Mouse (Mus musculus) stomach, postnatal 0 days (tissue): ENCODE measurements at regions not wholly inside any gene's neighbourhood (a gene's known extent, or its start where the extent isn't known, plus 50 kb on each side); places are given as distances from the start of the nearest gene placed in this dataset.

Source experiments
- ATAC-seq: fragments of 200-750 bp; cut with Nextera tagmentation; 2 replicates; pipeline ENCODE4 v1.8.0; 2017; ENCODE audit not compliant: low FRiP score, low TSS enrichment
- DNase-seq: peaks from one replicate; pipeline ENCODE4 v3.0.0-alpha.2; 2016; ENCODE audit warnings: low spot score
- H3K27ac ChIP-seq: fragments of 300-500 bp; sonication (generic); replicated peaks from 2 replicates; pipeline ENCODE4 v1.5.1; 2014; ENCODE audit warnings: mild to moderate bottlenecking, control low read depth
- H3K27me3 ChIP-seq: fragments of 300-500 bp; sonication (generic); 2 replicates; pipeline ENCODE4 v1.6.1; 2014; ENCODE audit warnings: low read length; ENCODE audit not compliant: control insufficient read depth, insufficient read depth
- H3K36me3 ChIP-seq: fragments of 300-500 bp; sonication (generic); 2 replicates; pipeline ENCODE4 v1.6.1; 2014; ENCODE audit warnings: low read length, mixed read lengths; ENCODE audit not compliant: control insufficient read depth, insufficient read depth
- H3K4me1 ChIP-seq: fragments of 300-500 bp; sonication (generic); replicated peaks from 2 replicates; pipeline ENCODE4 v1.6.1; 2014; ENCODE audit warnings: antibody characterized with exemption; ENCODE audit not compliant: control insufficient read depth, insufficient read depth
- H3K4me2 ChIP-seq: fragments of 300-500 bp; sonication (generic); replicated peaks from 2 replicates; pipeline ENCODE4 v1.6.1; 2014; ENCODE audit warnings: low read depth, mild to moderate bottlenecking, control low read depth, moderate library complexity
- H3K4me3 ChIP-seq: fragments of 300-500 bp; sonication (generic); 2 replicates; pipeline ENCODE4 v1.5.1; 2014; ENCODE audit warnings: low read depth, low read length, control low read depth
- H3K9ac ChIP-seq: fragments of 300-500 bp; sonication (generic); 2 replicates; pipeline ENCODE4 v1.6.1; 2014; ENCODE audit warnings: mild to moderate bottlenecking, low read length, control low read depth, mixed read lengths
- H3K9me3 ChIP-seq: fragments of 300-500 bp; sonication (generic); 2 replicates; pipeline ENCODE4 v1.6.1; 2016; ENCODE audit warnings: low read length; ENCODE audit not compliant: control insufficient read depth
- CTCF ChIP-seq: IDR thresholded peaks from 2 replicates; pipeline ENCODE4 v1.5.1; 2016; ENCODE audit warnings: antibody characterized with exemption, low read depth, mild to moderate bottlenecking, moderate library complexity
- EP300 ChIP-seq: optimal IDR thresholded peaks from 2 replicates; pipeline ENCODE3; 2016; ENCODE audit warnings: antibody characterized with exemption
- WGBS: fragments of 180-500 bp; shearing (Covaris S2); extraction: QIAGEN DNeasy Blood & Tissue Kit; methylation state at CpG from one replicate; pipeline ENCODE4 v1.1.7; 2014; 5-methylcytosine and 5-hydroxymethylcytosine counted together

DNA sequence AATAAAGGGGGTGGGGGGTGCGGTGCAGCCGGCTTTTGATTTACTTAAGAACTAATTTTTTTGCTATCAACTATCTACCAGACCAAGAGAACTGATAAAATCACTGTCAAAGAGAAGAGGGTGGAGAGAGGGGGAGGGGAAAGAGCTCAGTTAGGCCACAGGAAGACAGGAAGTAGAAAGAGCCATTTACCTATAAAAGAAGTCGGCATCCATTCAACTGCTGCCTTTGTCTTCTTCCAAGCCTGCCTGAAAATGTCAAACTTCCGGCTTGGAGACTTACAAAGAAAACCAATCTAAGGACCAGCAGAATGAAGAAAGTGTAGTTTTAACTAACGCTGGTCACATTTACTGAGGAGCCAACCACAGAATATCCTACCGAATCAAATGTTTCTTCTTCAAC lies 562.4 kb downstream of the Nebl start:
- no peak for ATAC-seq
- WGBS: 92% methylated on average over 6 of the region's 6 CpGs

GRCm38 (mm10) chr2:17165016-17165415 lies 566.2 kb downstream of the Nebl start:
- no peak for ATAC-seq
- WGBS: 50% methylated on average over 2 of the region's 2 CpGs
- H3K36me3 ChIP-seq: no peaks in the 10 kb centered on the region

More for the DNA sequence above, 562.4 kb downstream of the Nebl start:
- Histone ChIP-seq H3K9me3 (no peaks in the 10 kb centered on the region), H3K4me2 (no peak overlapping the region), H3K27me3 (no peaks in the 10 kb centered on the region), H3K36me3 (no peaks in the 10 kb centered on the region), H3K27ac (no peak overlapping the region), H3K4me1 (no peaks in the 10 kb centered on the region), H3K9ac (no peak overlapping the region), H3K4me3 (no peak overlapping the region)
- DNase-seq: no peak
- TF ChIP-seq CTCF: no peak
- TF ChIP-seq EP300: no peak

DNA sequence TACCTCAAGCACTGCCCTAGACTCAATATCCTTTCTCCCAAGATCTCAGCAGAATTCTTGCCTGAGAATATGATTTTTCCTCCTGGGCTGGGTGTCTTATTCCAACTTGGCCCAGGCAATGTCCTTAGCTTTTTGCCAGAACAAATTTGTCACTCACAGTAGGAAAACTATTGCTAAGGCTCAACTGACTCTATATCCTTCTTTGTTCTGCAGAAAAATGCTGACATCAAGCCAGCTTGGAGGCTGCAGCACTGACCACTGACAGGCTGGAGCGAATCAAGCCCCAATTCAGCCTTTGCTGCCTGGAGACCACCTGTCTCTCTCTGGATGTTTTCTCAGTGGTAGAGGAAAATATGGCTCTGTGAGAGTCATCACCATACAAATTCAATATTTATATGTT lies 572.8 kb downstream of the Nebl start:
- H3K27me3 ChIP-seq: no peaks in the 10 kb centered on the region
- whole genome bisulfite sequencing: 73% methylated on average over 1 of the region's 1 CpGs
- no peak for ATAC-seq
- no peaks in the 10 kb centered on the region for H3K4me1 ChIP-seq
- H3K9ac ChIP-seq: no peak overlapping the region
- TF ChIP-seq CTCF: no peak
- TF ChIP-seq EP300: no peak
- H3K27ac ChIP-seq: no peak overlapping the region
- no peak overlapping the region for H3K4me3 ChIP-seq
- no peak overlapping the region for H3K4me2 ChIP-seq
- H3K36me3 ChIP-seq: no peaks in the 10 kb centered on the region
- no peaks in the 10 kb centered on the region for H3K9me3 ChIP-seq
- no peak for DNase-seq

More at GRCm38 (mm10) chr2:17165016-17165415, 566.2 kb downstream of the Nebl start:
- no peak for DNase-seq
- no peaks in the 10 kb centered on the region for H3K9me3 ChIP-seq
- no peak overlapping the region for H3K27ac ChIP-seq
- no peaks in the 10 kb centered on the region for H3K27me3 ChIP-seq
- H3K4me2 ChIP-seq: no peak overlapping the region
- TF ChIP-seq CTCF: no peak
- TF ChIP-seq EP300: no peak
- H3K4me1 ChIP-seq: no peaks in the 10 kb centered on the region
- H3K9ac ChIP-seq: no peak overlapping the region
- H3K4me3 ChIP-seq: no peak overlapping the region

DNA sequence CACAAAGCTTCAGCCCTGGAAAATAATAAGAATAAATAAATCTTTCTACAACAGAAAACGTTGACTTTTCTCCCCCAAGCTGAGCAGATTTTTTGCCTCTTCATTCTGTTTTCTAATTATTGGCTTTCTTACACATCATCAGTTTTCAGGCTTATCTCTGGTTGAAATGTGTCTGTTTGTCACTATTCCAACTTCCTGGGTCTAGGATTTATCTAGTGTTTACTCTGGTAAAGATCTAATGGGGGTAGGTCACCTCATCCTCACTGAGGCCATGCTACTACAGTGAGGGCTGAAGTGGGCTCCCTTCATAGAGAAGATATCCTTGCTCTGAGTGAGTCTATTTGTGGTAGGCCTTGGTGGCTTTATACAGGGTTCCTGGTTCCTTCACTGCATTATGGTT lies 573.9 kb downstream of the Nebl start:
- H3K4me1 ChIP-seq: no peaks in the 10 kb centered on the region
- H3K27ac ChIP-seq: no peak overlapping the region
- H3K4me2 ChIP-seq: no peak overlapping the region
- no peaks in the 10 kb centered on the region for H3K36me3 ChIP-seq
- DNase-seq (no peak), ATAC-seq (no peak)
- TF ChIP-seq EP300: no peak
- TF ChIP-seq CTCF: no peak
- no peak overlapping the region for H3K9ac ChIP-seq
- no peaks in the 10 kb centered on the region for H3K27me3 ChIP-seq
- no peaks in the 10 kb centered on the region for H3K9me3 ChIP-seq
- H3K4me3 ChIP-seq: no peak overlapping the region
- 27% methylated on average over 1 of the region's 1 CpGs for WGBS

DNA sequence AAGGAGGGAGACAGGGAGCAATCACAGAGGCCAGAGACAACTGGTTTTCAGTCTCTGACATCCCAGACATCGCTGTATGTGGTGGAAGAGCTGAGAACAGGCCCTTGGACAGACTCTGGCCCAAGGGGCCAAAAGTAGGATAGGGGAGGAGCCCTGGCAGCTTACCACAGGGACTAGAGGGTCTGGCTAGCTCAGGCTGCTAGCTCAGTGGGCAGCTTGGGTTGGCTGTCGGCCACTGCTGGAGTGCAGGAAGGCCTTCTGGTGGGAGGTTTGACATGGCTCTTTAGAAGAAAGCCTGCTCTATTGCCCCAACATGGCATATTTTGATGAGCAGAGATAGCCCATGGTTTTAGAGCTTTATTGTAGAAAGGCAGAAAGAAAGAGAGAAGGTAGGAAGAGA lies 575.7 kb downstream of the Nebl start:
- Histone ChIP-seq H3K4me1 (no peaks in the 10 kb centered on the region), H3K27me3 (no peaks in the 10 kb centered on the region), H3K4me2 (no peak overlapping the region), H3K27ac (no peak overlapping the region), H3K36me3 (no peaks in the 10 kb centered on the region), H3K9me3 (no peaks in the 10 kb centered on the region), H3K4me3 (no peak overlapping the region), H3K9ac (no peak overlapping the region)
- WGBS: 88% methylated on average over 2 of the region's 2 CpGs
- no peak for TF ChIP-seq EP300
- no peak for TF ChIP-seq CTCF
- DNase-seq (no peak), ATAC-seq (no peak)

- Histone ChIP-seq H3K4me3 (no peak overlapping the region), H3K27ac (no peak overlapping the region), H3K27me3 (no peaks in the 10 kb centered on the region), H3K36me3 (no peaks in the 10 kb centered on the region), H3K9ac (no peak overlapping the region), H3K9me3 (no peaks in the 10 kb centered on the region), H3K4me1 (no peaks in the 10 kb centered on the region), H3K4me2 (no peak overlapping the region)
- no peak for DNase-seq
- TF ChIP-seq CTCF: no peak
- TF ChIP-seq EP300: no peak
- WGBS: 92% methylated on average over 4 of the region's 4 CpGs
- no peak for ATAC-seq
These were observed 607.6 kb downstream of the Nebl start for GRCm38 (mm10) chr2:17123626-17124025.
